Mouse (Mus musculus): ENCODE results near the gene Napsa.
A peak's percentile ranks its signal among the peaks of the same experiment; 100 is the strongest.

The Napsa gene

GRCm38 (mm10) chr7:44572213-44572701, at the start of gene Napsa:
Gene Napsa, plus strand, starts transcription at chr7:44572380.
- no peak for DNase-seq (ENCODE audit: low spot score in 2 of 2)

- DNase-seq (ENCODE audit: low spot score in 2 of 2): no peak
Measured at GRCm38 (mm10) chr7:44523056-44523455, 49.1 kb upstream of the Napsa start.

DNA sequence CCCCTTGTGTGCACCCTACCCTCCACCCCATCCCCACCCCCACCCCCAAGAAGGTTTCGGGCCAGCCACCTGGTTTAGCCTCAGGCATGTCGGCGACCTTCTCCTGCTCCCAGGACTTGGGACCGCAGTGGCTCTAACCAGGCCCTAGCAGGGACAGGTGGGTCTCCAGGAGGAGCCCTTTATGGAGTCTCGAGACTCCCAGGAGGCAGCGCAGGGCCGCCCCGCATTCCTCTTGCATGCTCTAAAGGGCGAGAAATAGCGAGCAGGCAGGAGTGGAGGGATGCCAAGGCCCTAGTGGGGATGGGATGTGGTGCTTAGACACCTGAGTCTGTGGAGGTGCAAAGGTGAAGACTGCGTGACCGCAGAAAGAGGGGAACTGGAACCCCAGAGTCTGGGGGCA, 47.7 kb upstream of the Napsa start, which contains the start of gene Mybpc2:
TSS of gene Mybpc2 (minus strand) at position 155 of the 400 bp plus-strand sequence.
- no peak for DNase-seq (ENCODE audit: low spot score in 2 of 2)

DNA sequence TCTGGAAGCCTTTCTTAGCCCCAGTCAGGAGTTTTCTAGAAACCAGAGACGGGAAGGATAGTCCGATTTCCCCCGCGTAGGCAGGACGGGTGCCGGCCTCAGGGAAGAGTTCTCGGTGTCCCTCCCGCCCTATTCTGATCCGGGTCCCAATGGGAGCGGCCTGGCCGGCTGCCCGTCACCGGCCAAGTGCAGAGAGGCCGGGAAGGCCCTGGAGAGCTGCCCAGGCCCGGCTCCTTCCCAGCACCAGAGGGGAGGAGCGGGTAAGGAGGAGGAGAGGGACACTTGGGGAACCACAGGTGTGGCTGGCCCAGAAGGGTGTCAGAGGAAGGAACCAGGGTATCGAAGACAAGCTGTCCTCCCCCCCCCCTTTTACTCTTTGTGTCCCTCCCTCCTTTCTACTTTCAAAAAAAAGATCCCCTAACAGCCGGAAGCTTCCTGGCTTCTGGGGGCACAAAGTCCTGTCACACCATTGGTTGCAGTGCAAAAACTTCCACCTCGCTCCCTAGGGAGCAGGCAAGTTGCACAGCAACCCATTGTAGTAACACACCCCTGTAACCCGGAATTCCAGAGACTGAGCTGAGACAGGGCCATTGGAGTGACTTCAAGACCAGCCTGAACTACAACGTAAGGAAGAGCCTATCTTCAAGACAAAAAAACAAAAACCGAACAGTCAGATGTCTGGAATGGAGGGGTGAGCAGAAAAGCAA, 46.9 kb upstream of the Napsa start:
- peak in 1 of 2 experiments; percentile 52 for DNase-seq (ENCODE audit: low spot score in 2 of 2)

- no peak for DNase-seq (ENCODE audit: low spot score in 2 of 2)
Measured at GRCm38 (mm10) chr7:44526414-44527154, 45.6 kb upstream of the Napsa start.

DNA sequence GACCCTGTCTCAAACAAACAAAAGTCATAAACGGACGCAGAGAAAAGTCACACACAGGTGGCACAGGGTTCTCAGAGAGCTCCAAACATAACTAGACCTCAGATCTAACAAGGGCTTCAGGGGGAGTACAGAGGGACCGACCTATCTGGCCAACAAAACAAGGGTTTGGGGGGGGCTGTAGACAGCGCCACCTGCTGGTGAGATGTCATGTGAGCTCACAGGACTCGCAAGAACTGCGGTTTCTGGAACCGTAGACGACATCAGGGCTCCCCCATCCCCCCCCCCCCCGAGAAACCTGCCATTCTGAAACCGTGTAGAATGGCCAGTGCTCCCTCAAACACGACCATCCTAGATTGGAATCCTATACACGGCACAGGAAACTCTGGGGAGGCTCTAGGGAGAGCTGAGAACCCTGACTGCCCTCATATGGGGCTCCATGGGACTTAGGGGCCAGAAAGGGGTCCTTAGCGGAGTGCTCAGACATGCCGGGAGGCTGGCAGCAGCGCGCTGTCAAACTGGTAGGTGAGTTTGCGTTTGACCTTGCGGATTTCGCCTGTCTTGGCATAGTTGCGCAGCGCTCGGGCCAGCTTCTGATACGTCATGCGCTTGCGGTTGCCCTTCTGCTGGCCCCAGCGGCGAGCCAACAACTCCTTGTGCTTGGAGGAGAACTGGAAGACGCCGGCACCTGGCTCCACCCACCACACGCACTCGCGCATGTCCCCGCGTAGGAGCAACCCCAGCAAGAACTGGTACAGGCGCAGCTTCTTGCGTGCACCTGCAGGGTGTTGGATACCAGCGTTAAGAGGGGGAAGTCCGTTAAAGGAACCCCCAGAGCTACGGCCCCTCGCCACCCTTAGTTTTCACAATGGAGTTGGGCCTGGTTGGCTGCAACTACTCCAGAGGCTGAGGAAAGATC, 44.4 kb upstream of the Napsa start:
- peak; percentile 54 to 63 for DNase-seq (ENCODE audit: low spot score in 2 of 2)

- DNase-seq (ENCODE audit: low spot score in 2 of 2): no peak
Measured at GRCm38 (mm10) chr7:44529518-44529917, 42.7 kb upstream of the Napsa start.

DNA sequence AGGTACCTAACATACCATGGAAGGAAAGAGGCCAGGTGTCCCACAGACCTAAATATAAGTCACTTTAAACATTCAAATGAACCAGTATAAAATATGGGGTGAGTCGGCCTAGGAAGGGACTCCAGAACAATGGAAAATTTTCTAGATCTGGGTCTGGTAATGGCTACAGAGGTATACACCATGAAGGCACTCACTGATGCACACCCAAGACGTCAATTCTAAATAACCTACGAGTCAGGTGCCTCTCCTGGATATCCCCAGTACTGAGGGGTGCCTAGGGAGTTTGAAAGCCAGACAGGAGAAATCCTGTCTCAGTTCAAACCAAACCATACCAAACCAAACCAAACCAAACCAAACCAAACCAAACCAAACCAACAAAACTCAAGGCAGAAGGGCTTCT, 41.7 kb upstream of the Napsa start:
- no peak for DNase-seq (ENCODE audit: low spot score in 2 of 2)

- no peak for DNase-seq (ENCODE audit: low spot score in 2 of 2)
Measured at GRCm38 (mm10) chr7:44531207-44531606, 41.0 kb upstream of the Napsa start.

- DNase-seq (ENCODE audit: low spot score in 2 of 2): no peak
Measured at GRCm38 (mm10) chr7:44531946-44532732, 40.0 kb upstream of the Napsa start, which contains the start of gene Spib. Gene Spib, minus strand, starts transcription at chr7:44532071.

GRCm38 (mm10) chr7:44532918-44533745, 39.0 kb upstream of the Napsa start:
- DNase-seq (ENCODE audit: low spot score in 2 of 2): no peak

DNA sequence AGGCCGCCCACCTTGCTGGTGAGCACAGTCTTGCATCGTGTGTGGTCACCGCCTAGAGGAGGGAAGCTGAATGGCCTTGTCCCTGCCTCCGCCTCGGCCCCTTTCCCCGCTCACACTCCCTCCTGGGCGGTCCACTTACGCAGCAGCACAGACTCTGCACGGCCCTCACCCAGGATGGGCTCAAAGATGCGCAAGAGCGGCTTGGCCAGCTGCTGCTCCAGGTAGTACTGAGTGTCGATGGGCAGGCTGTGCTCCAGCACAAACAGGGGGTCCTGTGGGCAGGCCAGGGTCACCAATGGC, 38.5 kb upstream of the Napsa start:
- no peak for DNase-seq (ENCODE audit: low spot score in 2 of 2)

DNA sequence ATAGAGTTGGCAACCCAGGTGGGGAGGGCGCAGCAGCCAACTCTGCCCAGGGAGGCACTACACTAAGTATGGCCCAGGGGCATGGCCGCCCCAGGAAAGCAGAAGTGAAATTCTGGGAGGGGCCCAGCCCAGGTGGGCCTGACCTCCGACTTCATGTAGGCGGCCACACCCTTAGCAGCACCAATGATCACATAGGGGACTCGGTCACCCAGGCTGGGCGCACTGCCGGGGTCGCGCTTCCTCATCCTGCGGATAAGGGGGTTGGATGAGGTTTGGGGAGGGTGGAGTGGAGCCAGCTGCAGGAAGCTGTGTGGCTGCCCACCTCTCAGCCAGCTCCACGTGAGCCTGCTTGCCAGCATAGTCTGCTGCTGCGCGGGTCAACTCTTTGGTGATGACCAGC, 37.9 kb upstream of the Napsa start:
- no peak for DNase-seq (ENCODE audit: low spot score in 2 of 2)

- DNase-seq (ENCODE audit: low spot score in 2 of 2): no peak
Measured at GRCm38 (mm10) chr7:44534656-44535441, 37.3 kb upstream of the Napsa start.

- no peak for DNase-seq (ENCODE audit: low spot score in 2 of 2)
Measured at GRCm38 (mm10) chr7:44535657-44536589, 36.3 kb upstream of the Napsa start.

- DNase-seq (ENCODE audit: low spot score in 2 of 2): no peak
Measured at GRCm38 (mm10) chr7:44536590-44536968, 35.6 kb upstream of the Napsa start.

- no peak for DNase-seq (ENCODE audit: low spot score in 2 of 2)
Measured at GRCm38 (mm10) chr7:44537009-44537408, 35.2 kb upstream of the Napsa start.

DNA sequence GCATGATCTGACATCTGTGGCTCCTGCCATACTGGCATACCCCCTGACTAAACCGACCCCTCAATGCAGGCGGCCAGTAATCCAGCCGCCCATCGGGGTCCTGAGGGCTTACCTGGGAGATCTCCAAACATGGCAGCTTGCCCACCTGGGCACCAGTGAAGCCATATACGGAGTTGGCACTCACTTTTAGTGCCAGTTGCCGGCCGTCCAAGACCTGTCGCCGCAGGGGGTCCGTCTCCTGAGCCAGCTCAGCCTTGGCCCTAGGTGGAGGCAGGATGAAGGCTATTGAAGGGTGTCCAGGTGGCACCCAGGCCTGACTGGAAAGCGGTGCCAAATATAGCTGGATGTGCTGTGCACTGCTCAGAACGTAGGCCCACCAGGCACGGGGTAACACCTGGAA, 34.7 kb upstream of the Napsa start:
- no peak for DNase-seq (ENCODE audit: low spot score in 2 of 2)
